Mouse (Mus musculus) liver, adult 2 months (tissue): ENCODE measurements around the gene Bend6.

Experiments
- CTCF ChIP-seq: fragments of 200-500 bp; IDR thresholded peaks from 2 replicates; pipeline ENCODE4 v1.5.1; 2011; ENCODE audit warnings: low read depth, low read length, control low read depth
- POLR2A ChIP-seq: fragments of 200-500 bp; IDR thresholded peaks from 2 replicates; pipeline ENCODE4 v1.6.1; 2011; ENCODE audit warnings: low read length, control low read depth; ENCODE audit not compliant: insufficient read depth; ENCODE audit errors: extremely low read depth

GRCm38 (mm10) chr1:33932845-33933499 lies 25.4 kb upstream of the Bend6 start:
- TF ChIP-seq POLR2A (no peak), CTCF (no peak)
